Mouse (Mus musculus) ES-E14 (cell line): ENCODE measurements around the gene Bcl2l14. TPM values are rescaled to one million over a fixed set of nuclear protein-coding genes. Genes with fewer than 3 reads are reported as not detected.
A peak's percentile ranks its signal among the peaks of the same experiment; 100 is the strongest.

ENCODE experiments used
- DNase-seq: peaks from one replicate; pipeline ENCODE4 v3.0.0-alpha.2; 2013; ENCODE audit warnings: low read depth, low spot score
- H3K27ac ChIP-seq: 2 replicates; pipeline ENCODE4 v1.5.1; 2012; ENCODE audit warnings: low read depth, mild to moderate bottlenecking, low read length, moderate library complexity, mixed read lengths; ENCODE audit not compliant: poor library complexity, insufficient read depth, severe bottlenecking
- H3K36me3 ChIP-seq: 2 replicates; pipeline ENCODE4 v1.6.1; 2012; ENCODE audit warnings: mild to moderate bottlenecking, low read length, moderate library complexity, mixed read lengths; ENCODE audit not compliant: control insufficient read depth, poor library complexity, insufficient read depth, severe bottlenecking
- H3K4me1 ChIP-seq, 2 experiments: fragments of 150-350 bp in 1 of 2; sonication (generic) in 1 of 2; 2 replicates each; pipeline ENCODE4 v1.6.1; 2012; ENCODE audit warnings: low read length in 2 of 2, mild to moderate bottlenecking in 1 of 2, mixed read lengths in 1 of 2; ENCODE audit not compliant: control insufficient read depth in 2 of 2, insufficient read depth in 2 of 2, poor library complexity in 1 of 2
- H3K4me3 ChIP-seq, 2 experiments: fragments of 150-350 bp in 1 of 2; sonication (generic) in 1 of 2; 2 replicates each; pipeline ENCODE4 v1.5.1; 2012; ENCODE audit warnings: low read length in 2 of 2, low read depth in 1 of 2, mild to moderate bottlenecking in 1 of 2, mixed read lengths in 1 of 2; ENCODE audit not compliant: insufficient read depth in 1 of 2, poor library complexity in 1 of 2, severe bottlenecking in 1 of 2
- H3K9ac ChIP-seq: 2 replicates; pipeline ENCODE4 v1.6.1; 2012; ENCODE audit warnings: low read depth, mild to moderate bottlenecking, low read length, mixed read lengths; ENCODE audit not compliant: poor library complexity, insufficient read depth, severe bottlenecking
- H3K9me3 ChIP-seq: fragments of 150-350 bp; sonication (generic); 2 replicates; pipeline ENCODE4 v1.6.1; 2012; ENCODE audit warnings: low read depth, mild to moderate bottlenecking, low read length; ENCODE audit not compliant: control insufficient read depth, insufficient read depth
- CHD2 ChIP-seq: IDR thresholded peaks from 2 replicates; pipeline ENCODE4 v1.6.1; 2014; ENCODE audit warnings: mild to moderate bottlenecking, low read depth, low read length, inconsistent platforms
- HCFC1 ChIP-seq: IDR thresholded peaks from 2 replicates; pipeline ENCODE4 v1.6.1; 2012; ENCODE audit warnings: low read length, inconsistent platforms, borderline replicate concordance; ENCODE audit not compliant: insufficient read depth
- MAFK ChIP-seq: IDR thresholded peaks from 2 replicates; pipeline ENCODE4 v1.6.1; 2014; ENCODE audit warnings: mild to moderate bottlenecking, low read depth, low read length, inconsistent platforms; ENCODE audit not compliant: insufficient read depth
- ZC3H11A ChIP-seq: IDR thresholded peaks from 2 replicates; pipeline ENCODE4 v1.6.1; 2012; ENCODE audit warnings: low read depth, mild to moderate bottlenecking, inconsistent platforms, low read length, borderline replicate concordance
- ZNF384 ChIP-seq: IDR thresholded peaks from 2 replicates; pipeline ENCODE4 v1.6.1; 2012; ENCODE audit warnings: low read depth, low read length, inconsistent platforms
- in situ Hi-C, 2 experiments: fragments of 600-800 bp; cut with MboI; formaldehyde crosslinking; loops; one replicate each; pipeline ENCODE4 v1.15.1; 2025; ENCODE audit warnings: low sequenced_read_pairs in 2 of 2, inconsistent platforms in 1 of 2; ENCODE audit not compliant: unreplicated experiment in 2 of 2
- total RNA-seq: library from RNA; depleted of rRNA; stranded (reverse); fragments of 300-350 nt; gene quantifications from 2 replicates; pipeline ENCODE4 v1.2.3, GENCODE M21; 2012; rRNA removed

The Bcl2l14 gene
- 1.6 and 2.0 TPM in 2 replicates for total RNA-seq

GRCm38 (mm10) chr6:134396018-134396417 is at the start of gene Bcl2l14:
TSS of gene Bcl2l14 (plus strand) at chr6:134396318.
- no peak for DNase-seq
- Histone ChIP-seq H3K27ac (no peak within 1 kb of the TSS), H3K9ac (no peak within 1 kb of the TSS), H3K4me3 (no peak within 1 kb of the TSS), H3K4me1 (no peaks in the 10 kb centered on the region; a peak in 1 of 4 replicates), H3K36me3 (no peaks in the 10 kb centered on the region), H3K9me3 (no peaks in the 10 kb centered on the region)
- TF ChIP-seq MAFK (no peak), ZC3H11A (no peak), CHD2 (no peak), HCFC1 (no peak), ZNF384 (no peak)
- in situ Hi-C loops: loop anchor here in 1 of 2 experiments (25.0 kb wide), 1 partner anchor 434 kb away; no protein-coding TSS in a partner anchor

- DNase-seq: no peak
- in situ Hi-C loops: no loop called here
- Histone ChIP-seq H3K36me3 (no peaks in the 10 kb centered on the region), H3K4me3 (no peak overlapping the region), H3K4me1 (peaks cover 7 to 11% of the 10 kb centered on the region in 2 experiments; a peak in 3 of 4 replicates), H3K9me3 (no peaks in the 10 kb centered on the region), H3K9ac (no peak overlapping the region), H3K27ac (no peak overlapping the region)
- TF ChIP-seq MAFK (no peak), CHD2 (no peak), ZNF384 (no peak), HCFC1 (no peak), ZC3H11A (no peak)
Observed at GRCm38 (mm10) chr6:134348526-134349067, 47.5 kb upstream of the Bcl2l14 start.

GRCm38 (mm10) chr6:134352881-134353280 is 43.2 kb upstream of the Bcl2l14 start:
- TF ChIP-seq ZC3H11A (no peak), CHD2 (no peak), ZNF384 (no peak), MAFK (no peak), HCFC1 (no peak)
- in situ Hi-C loops: no loop called here
- no peak overlapping the region for H3K9ac ChIP-seq
- H3K36me3 ChIP-seq: no peaks in the 10 kb centered on the region
- peaks cover 9 to 11% of the 10 kb centered on the region in 2 experiments; a peak in 3 of 4 replicates for H3K4me1 ChIP-seq
- H3K4me3 ChIP-seq: no peak overlapping the region
- DNase-seq: no peak
- no peak overlapping the region for H3K27ac ChIP-seq
- no peaks in the 10 kb centered on the region for H3K9me3 ChIP-seq

GRCm38 (mm10) chr6:134353751-134354150 is 42.4 kb upstream of the Bcl2l14 start:
- no peak for DNase-seq
- H3K9me3 ChIP-seq: no peaks in the 10 kb centered on the region
- H3K36me3 ChIP-seq: no peaks in the 10 kb centered on the region
- peaks cover 9% of the 10 kb centered on the region in 2 experiments; a peak in 3 of 4 replicates for H3K4me1 ChIP-seq
- TF ChIP-seq ZC3H11A (no peak), ZNF384 (no peak), HCFC1 (no peak), CHD2 (no peak)
- H3K9ac ChIP-seq: no peak overlapping the region
- in situ Hi-C loops: no loop called here
- H3K27ac ChIP-seq: no peak overlapping the region
- no peak overlapping the region for H3K4me3 ChIP-seq

GRCm38 (mm10) chr6:134357570-134357969 is 38.5 kb upstream of the Bcl2l14 start:
- H3K9me3 ChIP-seq: no peaks in the 10 kb centered on the region
- H3K4me3 ChIP-seq: no peak overlapping the region
- in situ Hi-C loops: no loop called here
- no peaks in the 10 kb centered on the region for H3K36me3 ChIP-seq
- H3K9ac ChIP-seq: no peak overlapping the region
- peak; percentile 67; the same call in 1 of the 2 replicates for TF ChIP-seq ZNF384
- no peak for TF ChIP-seq ZC3H11A
- peaks cover 0 to 4% of the 10 kb centered on the region in 2 experiments; a peak in 1 of 4 replicates for H3K4me1 ChIP-seq
- DNase-seq: no peak
- no peak overlapping the region for H3K27ac ChIP-seq
